Mouse (Mus musculus) right cerebral cortex, postnatal 25 days (tissue): ENCODE measurements around the gene Csnk1g1.
A peak's percentile ranks its signal among the peaks of the same experiment; 100 is the strongest.

Experiments used
- DNase-seq: peaks from one replicate; pipeline ENCODE4 v3.0.0; 2022

The Csnk1g1 gene

DNA sequence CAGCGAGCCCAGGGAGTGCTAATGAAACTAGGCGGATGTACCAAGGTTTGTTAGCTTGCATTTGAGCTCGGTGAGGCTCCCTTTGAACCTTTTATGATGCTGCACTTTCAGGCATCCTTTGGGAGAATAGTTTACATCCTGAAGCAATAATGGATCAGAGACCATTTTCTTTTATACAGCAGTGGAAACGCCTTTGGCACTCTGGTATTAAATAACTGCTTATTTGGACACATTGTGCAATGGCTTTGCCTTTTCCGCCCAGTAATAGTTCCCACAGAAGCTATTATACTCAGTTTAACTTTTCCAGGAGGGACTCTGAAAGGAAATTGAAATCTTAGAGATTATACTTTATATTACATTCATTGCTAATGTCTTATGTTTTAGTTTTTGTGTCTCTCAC is 90.2 kb downstream of the Csnk1g1 start:
- no peak for DNase-seq

DNA sequence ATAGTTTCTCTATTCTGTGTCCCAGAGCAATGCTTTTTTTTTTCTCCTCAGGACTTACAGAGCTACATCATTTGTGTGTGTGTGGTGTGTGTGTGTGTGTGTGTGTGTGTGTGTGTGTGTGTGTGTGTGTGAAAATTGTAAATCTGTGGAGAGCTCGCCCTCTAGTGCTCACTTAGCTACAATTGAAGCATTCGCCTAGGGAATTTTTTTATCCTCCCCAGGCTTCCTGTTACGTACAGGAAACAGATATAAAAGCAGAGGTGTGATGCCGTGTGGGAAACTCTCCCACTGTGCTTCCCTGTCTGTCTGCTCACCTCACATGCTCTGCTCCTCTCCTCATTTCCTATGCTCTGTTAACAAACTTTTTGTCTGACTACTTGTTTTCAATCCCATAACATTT is 95.7 kb downstream of the Csnk1g1 start:
- peak; percentile 17 for DNase-seq

DNA sequence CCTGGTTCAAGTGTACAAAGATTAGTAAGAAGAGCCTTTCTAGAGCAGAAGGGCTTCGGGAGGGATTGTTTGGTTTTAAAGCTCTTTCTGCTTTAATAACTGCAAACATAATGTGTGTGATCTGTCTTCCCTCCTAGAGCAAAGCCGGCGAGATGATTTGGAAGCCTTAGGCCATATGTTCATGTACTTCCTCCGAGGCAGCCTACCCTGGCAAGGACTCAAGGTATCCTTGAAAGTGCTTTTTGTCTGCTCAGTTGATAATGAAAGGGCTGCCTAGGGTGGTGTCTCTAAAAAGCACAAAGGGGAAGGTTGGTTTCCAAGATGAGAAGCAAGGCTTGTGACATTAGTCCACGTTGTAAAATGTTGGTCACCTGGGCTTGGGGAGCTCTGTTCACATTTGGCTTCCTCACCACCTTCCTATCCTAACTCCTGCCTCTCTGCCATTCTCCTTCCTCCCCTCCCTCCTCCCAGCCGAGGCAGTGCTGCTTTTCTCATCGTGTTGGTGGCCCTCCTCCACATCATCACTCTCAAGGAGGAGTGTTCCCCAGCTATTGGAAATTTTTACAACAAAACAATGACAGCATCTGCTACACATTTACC is 99.0 kb downstream of the Csnk1g1 start:
- DNase-seq: peak; percentile 47

DNA sequence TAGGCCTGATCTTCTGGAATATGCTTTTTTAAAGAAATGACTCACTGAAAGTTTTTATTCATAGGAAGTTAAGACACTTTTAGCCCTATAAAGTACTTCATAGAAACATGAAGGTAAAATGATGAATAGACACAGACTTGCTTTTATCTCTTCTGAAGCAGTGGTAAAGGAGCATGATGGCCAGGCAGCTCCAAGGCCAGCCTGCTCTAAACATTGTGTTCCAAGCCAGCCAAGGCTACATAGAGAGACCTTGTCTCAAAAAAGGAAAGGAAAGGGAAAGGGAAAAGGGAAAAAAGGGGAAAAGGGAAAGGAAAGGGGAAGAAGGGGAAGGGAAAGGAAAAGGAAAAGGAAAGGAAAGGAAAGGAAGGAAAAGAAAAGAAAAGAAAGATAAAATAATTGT is 111.9 kb downstream of the Csnk1g1 start:
- DNase-seq: no peak

DNA sequence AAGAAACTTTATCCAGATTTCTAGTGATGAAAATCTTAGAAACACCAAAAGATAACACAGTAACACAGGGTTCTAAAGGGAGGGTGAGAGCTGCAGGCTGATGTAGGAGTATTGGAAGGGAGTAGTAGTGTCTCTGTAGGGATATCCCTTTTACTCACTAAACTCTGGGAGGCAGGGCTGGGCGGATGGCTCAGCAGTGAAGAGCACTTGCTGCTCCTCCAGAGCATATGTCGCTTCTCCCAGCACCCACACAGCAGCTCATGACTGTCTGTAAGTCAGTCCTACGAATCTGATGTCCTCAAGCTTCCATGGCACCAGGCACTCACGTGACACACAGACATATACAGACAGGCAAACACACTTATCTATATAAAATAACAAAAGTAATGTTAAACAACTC is 129.4 kb downstream of the Csnk1g1 start:
- peak; percentile 35 for DNase-seq

DNA sequence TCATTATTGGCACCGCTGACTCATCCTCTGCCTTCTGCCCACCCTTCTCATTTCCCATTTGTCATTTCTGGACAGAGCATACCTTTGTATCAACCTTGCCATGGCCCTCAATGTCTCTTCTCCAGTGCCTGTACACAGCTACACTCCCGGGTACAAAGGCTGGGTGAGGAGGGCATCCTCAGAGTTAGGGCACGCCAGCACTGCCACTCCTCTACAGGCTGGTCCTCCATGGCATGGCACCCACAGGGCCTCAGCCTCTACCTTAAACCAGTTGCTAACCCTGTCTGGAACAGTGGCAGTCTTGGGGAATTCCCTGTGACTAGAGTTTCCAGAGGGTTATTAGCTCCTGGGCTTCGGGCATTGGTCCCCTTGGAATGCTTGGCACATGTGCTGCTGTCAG is 129.9 kb downstream of the Csnk1g1 start:
- DNase-seq: no peak

DNA sequence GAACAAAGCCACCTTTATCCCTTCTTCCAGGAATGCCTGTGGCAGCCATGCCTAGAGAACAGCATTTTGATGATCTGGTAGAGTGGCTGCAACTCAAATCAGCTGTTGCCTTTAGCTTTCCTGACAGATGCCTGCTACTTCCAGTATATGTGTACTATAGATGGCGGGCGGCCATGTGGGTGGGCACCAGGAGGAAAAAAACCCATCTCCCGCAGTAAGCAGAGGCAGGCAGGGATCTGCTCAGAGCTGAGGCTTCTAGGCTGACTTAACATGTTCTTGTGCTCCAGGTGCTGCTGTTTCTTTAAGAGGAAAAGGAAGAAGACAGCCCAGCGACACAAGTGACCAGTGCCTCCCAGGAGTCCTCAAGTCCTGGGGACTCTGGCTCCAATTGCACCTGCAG is 130.6 kb downstream of the Csnk1g1 start:
- peak; percentile 26 for DNase-seq

DNA sequence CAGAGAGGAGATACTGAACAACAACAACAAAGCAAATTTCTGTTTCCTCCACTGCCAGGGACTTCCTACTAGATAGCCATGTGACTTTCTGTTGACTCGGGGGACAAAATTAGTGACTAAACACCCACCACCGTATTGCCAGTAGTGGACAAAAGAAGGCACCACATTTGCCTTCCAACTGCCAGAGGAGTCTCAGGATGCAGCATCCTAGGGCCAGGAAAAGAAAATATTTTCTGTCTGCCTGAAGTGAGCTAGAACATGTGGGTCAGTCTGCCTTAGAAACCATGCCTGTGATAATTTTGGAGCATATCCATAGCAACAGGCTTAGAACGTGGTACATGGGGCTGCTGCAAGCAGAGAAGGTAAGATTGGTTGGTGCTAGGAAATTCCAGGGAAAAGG is 132.1 kb downstream of the Csnk1g1 start:
- peak; percentile 34 for DNase-seq

DNA sequence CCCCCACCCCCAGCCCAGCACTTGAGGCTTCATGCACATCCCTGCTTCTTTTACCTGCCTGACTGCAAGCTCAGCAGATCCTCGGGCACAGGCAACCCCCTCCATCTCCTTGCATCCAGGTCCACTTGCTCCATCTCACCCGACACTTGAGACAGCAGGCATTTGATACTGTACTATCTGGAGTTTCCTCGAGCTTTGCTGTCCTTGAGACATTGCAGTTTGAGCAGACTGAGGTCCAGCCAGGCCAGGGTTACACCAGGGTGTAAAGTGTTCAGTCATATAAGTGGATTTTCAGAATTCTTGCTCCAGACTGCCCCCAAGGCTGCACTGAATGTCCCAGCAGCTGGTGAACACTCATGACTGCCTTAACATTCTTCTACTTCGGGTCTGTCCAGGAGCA is 133.6 kb downstream of the Csnk1g1 start:
- DNase-seq: no peak

DNA sequence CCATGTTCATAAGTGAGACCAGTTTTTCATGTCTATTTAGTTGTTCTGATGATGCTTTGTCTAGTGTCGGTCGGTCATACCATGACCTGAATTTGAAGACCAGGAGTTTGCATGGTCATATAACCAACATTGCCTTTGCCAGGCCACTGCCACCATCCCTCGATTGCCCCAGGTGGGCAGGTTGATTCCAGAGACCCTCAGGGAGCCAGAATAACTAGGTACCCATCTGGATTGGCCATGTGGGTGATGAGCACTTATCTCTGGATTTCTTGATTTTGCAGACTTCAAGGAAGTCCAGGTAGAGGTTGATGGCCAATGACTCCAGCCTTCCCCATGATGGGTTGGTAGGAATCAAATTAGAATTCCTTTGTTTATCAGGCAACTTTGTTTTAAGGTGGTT is 134.5 kb downstream of the Csnk1g1 start:
- no peak for DNase-seq

DNA sequence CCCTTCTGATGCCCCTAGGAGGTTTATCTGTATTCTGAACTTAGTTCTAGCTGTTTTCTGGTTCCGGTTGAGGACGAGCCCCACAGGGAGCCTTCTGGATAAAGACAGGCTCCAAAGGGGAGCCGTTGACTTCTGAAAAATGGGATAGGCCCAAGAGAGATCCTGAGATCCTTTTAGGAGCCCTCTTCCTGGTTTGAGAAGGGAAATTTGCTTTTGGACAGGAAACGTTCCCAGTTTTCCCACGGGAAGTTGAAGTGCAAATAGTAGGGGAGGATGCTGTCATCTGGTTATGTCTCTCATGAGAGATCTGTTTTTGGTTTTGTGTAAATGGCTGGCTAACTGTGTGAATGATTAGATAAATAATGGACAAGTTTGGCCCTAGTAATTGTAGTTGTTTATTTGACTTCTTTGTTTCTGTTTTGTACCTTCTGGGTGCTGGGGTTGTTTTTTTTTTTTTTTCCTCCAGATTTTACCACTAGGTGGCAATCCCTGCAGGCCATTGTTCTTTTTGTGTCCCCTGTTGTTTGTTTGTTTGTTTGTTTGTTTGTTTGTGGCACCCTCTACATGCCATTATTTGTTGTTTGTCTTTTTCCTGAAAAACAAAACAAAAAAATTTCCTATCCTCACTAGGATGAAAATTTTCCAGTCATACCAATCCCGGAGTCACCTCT is 141.3 kb downstream of the Csnk1g1 start:
- DNase-seq: no peak

DNA sequence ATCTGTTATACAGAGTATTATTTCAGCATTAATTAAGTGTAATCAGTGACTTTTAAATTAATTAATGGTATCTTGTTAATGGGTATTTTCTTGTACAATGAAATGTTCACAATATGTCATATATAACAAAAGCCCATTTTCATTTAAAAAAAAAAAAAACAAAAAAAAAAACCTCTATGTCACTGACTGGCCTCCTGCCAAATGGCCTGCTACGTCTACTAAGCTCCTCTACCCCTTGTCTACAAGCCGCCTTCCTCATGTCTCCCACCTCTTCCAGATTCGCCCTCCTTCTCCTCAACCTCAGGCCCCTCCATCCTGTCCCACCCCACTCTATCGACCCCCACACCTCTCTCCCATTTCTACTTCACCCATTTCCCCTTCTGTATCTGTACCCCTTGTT is 142.8 kb downstream of the Csnk1g1 start:
- no peak for DNase-seq

DNA sequence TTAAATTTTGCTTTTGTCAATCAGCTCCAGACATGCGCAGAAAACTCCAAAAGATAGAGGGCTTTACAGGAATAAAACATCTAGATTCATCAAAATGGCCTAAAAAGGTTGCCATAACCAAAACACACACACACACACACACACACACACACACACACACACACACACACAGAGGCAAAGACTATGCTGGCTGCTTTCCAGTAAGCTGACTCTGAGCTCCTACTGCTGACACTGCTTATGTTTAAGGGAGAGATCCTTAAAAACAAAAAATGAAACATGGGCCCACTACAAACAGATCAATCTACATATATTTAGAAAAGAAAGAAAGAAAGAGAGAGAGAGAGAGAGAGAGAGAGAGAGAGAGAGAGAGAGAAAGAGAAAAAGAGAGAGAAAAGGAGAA is 144.0 kb downstream of the Csnk1g1 start:
- DNase-seq: no peak

DNA sequence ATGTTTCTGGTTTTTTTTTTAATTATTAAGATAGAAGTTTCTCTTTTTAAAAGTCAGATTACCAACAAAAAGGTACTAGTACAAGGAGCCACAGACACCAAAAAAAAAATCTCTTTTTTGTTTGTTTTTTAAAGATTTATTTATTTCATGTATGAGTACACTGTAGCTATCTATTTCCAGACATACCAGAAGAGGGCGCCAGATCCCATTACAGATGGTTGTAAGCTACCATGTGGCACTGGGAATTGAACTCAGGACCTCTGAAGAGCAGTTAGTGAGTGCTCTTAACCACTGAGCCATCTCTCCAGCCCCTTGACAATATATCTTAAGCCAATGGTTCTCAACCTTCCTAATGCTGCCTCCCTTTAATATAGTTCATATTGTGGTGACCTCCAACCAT is 144.9 kb downstream of the Csnk1g1 start:
- no peak for DNase-seq

DNA sequence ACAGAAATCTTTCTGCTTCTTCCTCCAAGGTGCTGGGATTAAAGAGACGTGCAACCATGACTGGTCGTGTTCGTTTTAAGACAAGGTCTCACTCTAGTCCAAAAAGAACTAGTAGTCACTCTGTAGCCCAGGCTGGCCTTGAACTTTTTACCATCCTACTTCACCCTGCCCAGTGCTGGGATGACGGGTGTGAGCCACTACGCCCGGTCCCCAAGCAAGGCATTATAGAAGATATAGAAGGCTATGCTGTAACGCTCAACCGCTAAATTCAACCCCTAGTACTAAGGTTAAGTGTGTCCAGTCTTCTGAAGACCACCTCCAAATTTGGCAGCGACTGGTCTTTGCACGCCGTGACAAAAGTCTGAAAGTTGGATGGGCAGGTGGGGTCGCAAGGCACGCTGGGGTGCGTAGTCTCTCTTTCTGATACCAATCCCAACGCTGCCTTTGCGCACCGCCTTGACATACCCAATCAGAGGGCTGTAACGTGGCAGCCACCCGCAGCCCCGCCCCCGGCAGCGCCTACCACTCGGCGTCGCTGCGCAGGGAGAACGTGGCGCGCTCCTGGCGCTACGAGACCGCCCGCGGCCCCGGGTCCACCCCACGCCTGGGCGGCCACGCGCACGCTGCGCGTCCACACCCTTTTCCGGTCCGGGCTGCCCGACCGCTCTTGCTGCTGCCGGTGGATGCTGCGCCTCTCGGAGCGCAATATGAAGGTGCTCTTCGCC is 151.0 kb downstream of the Csnk1g1 start, which contains the start of gene Ppib:
Gene Ppib, plus strand, starts transcription at position 640 of the 725 bp plus-strand sequence.
- peak; percentile 99 for DNase-seq

DNA sequence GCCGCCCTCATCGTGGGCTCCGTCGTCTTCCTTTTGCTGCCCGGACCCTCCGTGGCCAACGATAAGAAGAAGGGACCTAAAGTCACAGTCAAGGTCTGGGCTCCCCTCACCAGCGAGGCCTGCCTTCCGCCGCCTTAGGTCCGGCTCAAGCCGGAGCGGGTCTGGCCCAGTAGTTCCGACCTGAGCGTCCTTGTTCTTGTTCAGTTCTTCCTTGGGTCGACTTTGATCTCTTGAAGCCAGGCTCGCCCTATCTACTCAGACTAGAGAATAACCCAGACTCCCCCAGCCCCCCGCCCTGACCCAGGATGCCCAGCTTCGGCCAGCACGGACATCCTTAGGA is 151.6 kb downstream of the Csnk1g1 start:
- no peak for DNase-seq

DNA sequence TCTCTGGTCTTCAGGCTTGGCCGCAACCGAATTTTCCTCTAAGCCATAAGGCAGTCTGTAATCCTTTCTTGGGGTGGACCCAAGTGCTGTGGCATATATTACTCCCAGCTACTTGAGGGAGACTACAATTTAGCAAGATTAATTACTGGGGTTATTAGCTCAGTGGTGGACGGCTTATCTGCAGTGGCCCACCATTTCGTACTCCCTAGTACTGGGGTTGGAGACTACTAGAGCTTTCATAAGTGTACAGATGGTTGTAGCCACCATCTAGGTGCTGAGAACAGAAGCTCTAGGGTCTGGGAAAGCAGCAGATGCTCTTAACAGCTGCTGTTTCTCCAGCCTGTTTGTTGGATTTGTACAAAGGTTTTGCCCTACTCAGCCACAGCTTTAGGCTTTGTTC is 152.3 kb downstream of the Csnk1g1 start:
- DNase-seq: no peak

DNA sequence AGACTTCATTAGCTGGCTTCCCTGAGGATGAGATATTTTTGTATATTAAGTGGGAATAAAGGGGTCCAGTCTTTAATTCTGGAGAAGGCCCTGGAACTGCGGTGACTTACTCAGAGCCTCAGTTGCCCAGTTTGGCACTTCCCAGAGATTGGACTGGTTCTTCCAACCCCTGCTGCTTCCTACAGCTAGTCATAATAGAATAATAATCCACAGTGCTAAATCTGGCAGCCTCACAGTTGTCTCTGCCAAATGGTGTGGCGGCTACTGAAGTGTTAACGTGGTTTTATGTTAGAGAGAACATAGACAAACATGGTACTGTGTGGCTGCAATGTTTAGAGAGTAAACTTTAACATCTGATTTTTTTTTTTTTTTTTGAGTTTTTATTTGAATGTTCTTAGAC is 152.9 kb downstream of the Csnk1g1 start:
- DNase-seq: no peak

DNA sequence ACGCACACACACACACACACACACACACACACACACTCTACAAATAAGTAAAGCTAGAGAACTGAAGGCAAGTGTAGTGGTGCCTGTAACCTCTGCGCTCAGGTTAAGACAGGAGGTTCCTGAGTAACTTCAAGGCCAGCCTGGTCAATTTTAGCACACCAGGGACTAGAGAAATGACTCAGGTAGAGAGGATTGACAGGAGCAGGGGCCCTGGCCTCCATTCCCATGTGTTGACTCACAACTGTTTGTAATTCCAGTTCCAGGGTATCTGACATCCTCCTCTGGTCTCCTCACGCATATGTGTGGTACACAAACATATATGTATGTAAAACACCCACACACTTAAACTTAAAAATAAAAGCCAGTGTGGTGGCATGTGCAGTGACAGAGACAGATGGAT is 154.7 kb downstream of the Csnk1g1 start:
- no peak for DNase-seq

DNA sequence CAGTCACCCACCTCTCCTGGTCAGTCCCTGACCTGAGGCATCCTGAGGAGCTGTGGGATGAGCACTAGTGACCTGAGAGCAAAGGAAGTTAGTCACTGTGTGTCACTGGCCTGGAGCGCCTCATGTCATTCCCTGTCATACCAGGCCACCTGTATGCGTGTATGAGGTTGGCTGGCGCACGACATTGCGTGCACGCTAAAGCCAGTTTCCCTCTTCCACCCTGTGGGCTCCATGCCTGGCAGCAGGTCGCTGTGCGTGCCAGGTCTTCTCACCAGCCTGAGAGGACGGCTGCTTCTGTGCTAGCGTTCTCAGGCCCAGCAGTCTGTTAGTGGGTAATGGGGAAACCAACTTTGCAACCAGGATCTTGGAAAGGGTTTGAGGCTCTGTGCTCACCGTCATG is 155.6 kb downstream of the Csnk1g1 start:
- DNase-seq: no peak

DNA sequence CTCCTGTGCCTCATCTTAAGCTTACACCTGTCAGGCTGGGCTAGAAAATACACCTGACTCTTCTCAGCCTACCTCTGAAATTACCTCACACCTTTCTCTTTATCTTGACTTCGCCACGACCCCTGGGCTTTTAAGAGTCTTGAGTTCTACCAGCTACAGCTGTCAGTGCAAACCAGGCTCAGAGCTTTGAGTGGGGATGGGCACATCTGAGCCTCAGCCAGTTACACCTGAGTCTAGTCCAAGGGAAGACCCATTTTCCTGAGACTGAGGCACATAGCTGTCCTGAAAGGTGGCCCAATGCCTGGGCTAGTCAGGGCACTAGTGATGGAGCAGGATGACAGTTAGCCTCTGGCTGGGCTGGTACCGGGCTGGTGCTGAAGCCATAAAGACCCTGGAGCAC is 158.1 kb downstream of the Csnk1g1 start:
- no peak for DNase-seq

DNA sequence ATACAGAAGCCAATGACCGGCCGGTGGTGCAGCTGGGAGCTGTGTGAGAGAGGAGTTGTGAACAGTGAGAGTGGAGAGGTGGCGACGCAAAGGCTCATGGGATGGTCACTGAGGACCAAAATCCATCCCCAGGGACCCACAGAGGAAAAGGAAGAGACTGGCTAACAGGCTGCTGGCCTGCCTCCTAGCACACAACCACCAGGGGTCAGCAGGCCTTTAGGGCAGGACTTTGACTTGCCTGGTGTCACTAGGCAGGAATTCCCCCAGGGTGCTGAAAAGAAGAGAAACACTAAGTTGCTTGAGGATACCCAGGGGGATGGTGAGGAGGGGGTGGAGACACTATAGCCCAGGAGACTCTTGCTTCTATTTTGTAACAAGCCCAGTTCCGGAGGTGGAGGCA is 158.8 kb downstream of the Csnk1g1 start:
- no peak for DNase-seq

DNA sequence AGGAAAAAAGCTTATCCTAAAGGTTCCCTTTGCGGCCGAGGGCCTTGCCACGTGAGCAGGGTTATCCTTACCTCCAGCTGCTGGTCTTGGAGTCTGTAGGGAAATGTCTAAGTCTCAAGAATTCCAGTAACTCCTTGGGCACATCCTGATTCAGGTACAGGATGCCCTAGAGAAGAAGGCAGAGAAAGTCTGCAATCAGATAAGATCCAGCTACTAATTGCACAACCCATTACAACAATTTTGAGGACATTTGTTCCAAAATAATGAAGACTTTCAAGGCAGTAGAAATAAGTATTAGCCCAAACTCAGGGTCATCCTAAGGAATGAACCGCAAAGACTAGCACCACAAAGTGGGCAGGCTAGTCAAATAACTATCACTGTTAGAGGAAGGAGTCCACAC is 159.3 kb downstream of the Csnk1g1 start:
- no peak for DNase-seq

DNA sequence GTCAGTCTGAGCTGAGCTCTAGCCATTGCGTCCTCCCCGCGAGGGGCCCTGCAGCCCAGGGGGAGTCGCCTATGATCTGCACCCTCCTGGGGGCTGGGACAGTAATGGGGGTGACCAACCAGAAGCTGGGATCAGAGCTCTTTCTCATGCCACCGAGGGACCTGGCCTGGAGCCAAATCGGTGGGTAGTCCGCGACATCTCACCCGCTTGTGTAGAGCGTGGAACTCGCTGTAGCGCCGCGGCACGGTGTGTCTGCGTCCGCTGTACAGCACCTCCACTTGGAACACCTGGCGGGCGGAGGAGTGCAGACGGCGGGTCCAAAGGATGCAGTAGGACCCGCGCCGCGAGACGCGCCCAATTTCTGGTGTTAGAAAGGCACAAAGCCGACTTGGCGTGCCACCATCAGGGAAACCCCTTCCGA is 160.3 kb downstream of the Csnk1g1 start:
- no peak for DNase-seq

DNA sequence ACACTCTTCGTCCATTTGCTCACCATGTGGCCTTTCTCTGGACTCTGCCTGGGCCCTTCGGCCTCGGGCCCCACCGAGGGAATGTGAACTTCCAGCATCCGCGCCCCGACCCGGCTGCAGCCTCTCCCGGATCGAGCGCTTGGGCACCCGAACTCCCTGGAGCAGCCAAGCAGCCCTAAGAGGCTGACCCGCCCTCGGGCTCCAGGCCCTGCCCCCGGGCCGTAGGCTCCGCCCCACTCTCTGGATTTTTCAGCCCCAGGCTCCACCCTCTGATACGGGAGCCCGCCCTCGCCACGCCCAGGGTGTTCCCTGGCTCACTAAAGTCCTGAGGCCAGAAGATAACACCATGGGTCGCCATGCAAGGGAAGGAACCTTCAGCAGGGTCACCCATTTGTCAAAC is 160.9 kb downstream of the Csnk1g1 start, which contains the start of gene Snx22:
Gene Snx22, minus strand, starts transcription at position 137 of the 400 bp plus-strand sequence.
- peak; percentile 67 for DNase-seq
